Mouse (Mus musculus) hematopoietic multipotent progenitor cell, adult 10-12 weeks (in vitro differentiated cells): ENCODE data around the gene Lsm6. TPM values are rescaled to one million over a fixed set of nuclear protein-coding genes. Genes with fewer than 3 reads are reported as not detected.

Source experiments
- polyA plus RNA-seq: library from polyadenylated mRNA; stranded (reverse); fragments of >175 nt; gene quantifications from 2 replicates; pipeline ENCODE4 v1.2.3, GENCODE M21; 2012; ENCODE audit warnings: low replicate concordance

Gene Lsm6
- polyA plus RNA-seq = 0.55 and 2.3 TPM in 2 replicates

GRCm38 (mm10) chr8:78820673-78821310, at the start of gene Lsm6:
Gene Lsm6 (minus strand): TSS chr8:78821140.

Other genes starting within 250 kb of the Lsm6 start
- gene Zfp827, start 207.3 kb upstream of the Lsm6 start, polyA plus RNA-seq = 3.5 and 5.4 TPM in 2 replicates